Mouse (Mus musculus): ENCODE data around the gene Stx1b.
A peak's percentile ranks its signal among the peaks of the same experiment; 100 is the strongest.

The Stx1b gene

DNA sequence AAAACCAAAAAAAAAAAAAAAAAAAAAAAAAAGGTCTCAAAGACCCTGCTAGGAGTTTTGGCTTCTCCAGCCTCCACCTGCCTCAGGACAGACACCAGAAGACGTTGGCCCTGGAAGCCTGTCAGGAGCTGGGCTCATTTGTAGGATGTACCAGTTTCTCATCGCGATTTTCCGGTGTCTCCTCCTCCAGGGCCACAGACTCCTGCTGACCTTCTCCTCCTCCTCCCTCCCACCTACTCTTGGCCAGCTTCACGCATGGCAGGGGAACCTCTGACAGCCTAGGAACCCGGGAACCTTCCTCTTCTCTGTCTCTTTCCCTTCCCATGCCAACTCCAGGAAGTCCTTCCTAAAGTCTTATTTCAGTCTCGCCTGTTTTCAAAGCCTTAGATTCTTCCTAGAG lies 7.3 kb downstream of the Stx1b start:
- no peak for DNase-seq (ENCODE audit: low read depth, low spot score)

GRCm38 (mm10) chr7:127815954-127816821 lies 8.2 kb downstream of the Stx1b start:
- peak; percentile 41 for DNase-seq (ENCODE audit: low read depth, low spot score)

GRCm38 (mm10) chr7:127815116-127815665 lies 9.2 kb downstream of the Stx1b start:
- no peak for DNase-seq (ENCODE audit: low read depth, low spot score)

DNA sequence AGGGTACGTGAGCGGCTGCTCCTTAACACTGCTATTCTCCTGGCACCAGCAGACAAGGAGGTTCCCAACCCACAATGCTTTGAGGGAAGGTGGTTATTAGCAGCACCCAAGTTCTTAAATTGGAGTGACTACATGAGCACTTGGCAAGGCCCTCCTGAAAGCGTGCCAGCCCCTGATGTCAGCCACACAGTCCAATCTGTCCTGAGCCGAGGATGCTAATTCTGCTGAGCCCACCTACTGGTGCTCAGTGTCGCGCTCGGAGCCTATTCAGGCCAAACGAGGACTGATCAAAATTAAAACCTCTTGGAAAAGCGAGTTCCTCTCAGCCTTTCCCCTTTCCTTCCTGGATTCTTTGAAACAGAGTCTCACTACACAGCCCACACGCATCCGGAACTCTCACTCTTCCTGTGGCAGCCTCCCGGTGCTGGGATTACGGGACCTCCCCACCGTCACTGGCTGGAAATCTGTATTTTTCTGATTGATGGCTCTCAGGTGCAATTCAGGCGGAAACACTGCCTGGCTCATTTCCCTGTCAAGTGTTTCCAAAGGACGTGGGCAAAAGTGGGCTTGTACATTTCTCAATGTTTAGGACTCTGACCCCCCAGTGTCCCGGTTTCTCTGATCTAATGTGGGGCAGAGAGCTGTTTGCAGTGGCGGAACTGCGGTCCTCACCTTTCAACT lies 10.0 kb downstream of the Stx1b start:
- no peak for DNase-seq (ENCODE audit: low read depth, low spot score)

GRCm38 (mm10) chr7:127813821-127814220 lies 10.5 kb downstream of the Stx1b start:
- no peak for DNase-seq (ENCODE audit: low read depth, low spot score)

- no peak for DNase-seq (ENCODE audit: low read depth, low spot score)
These were observed 12.1 kb downstream of the Stx1b start for GRCm38 (mm10) chr7:127812292-127812691.

- no peak for DNase-seq (ENCODE audit: low read depth, low spot score)
These were observed 13.1 kb downstream of the Stx1b start for GRCm38 (mm10) chr7:127811240-127811639.

DNA sequence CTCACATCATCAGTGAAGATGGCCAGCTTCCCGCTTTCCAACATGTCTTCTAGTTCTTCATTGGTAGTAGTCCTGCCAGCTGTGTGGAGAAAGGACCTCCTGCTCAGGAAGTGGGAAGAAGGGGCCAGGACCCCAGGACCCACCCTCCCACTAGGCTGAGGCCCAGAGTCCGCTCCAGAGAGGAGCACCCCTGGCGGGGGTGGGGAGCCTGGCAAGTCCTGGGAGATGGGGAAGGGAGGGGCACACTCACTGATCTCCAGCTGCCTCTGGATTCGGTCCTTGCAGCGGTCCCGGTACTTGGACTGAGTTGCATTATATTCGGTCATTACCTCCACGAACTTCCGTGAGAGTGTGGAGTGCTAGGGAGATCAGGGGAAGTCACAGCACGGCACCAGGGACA lies 13.7 kb downstream of the Stx1b start:
- no peak for DNase-seq (ENCODE audit: low read depth, low spot score)

DNA sequence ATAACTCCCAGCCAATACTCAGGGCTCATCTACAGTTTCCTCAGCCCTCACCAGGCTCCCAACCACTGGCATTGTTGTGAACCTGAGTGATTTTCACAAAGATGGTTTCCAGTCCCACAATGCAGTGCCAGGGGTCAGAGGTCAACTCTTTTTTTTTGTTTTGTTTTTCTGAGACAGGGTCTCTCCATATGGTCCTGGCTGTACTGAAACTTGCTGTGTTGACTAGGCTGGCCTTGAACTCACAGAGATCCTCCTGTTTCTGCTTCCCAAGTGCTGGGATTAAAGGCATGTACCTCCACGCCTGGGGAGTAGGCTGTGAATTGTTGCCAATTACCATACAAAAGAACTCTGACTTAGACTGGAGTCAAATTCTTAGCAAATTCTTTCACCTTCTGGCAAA lies 14.5 kb downstream of the Stx1b start:
- no peak for DNase-seq (ENCODE audit: low read depth, low spot score)

DNA sequence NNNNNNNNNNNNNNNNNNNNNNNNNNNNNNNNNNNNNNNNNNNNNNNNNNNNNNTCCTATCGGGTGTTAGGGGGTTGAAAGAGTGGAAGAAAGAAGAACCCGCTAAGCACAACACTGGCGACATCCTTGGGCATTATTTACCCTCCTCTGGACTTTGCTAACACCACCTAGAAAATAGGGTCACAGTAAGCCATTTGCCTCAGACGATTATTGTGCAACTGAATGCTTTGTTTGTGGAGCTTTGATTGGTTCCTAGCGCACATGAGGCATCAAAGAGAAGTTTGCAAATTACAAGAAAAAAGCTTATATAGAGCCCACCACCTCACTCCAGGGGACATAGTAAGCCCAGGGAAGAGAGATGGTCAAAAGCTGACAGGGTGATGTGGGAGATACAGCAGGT lies 15.5 kb downstream of the Stx1b start:
- DNase-seq (ENCODE audit: low read depth, low spot score): no peak

DNA sequence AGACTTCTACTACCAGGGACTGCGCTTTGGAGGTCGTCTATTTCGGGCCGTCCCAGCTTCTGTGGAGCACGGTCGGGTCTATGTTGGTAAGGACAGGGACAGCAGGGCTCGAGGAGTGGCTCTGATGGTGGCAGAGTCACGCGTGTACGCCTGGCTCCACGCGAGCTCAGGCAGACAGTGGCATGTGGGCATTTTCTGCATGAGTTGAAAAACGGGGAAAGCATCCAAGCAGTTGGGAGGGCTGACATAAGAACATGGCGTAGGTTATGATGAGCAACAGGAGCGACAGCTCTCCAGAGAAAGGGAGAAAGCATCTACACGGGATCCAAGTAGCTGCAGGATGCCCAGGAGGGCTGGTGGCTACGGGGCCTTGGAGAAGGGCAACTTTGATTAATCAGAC lies 22.0 kb downstream of the Stx1b start:
- DNase-seq (ENCODE audit: low read depth, low spot score): no peak

DNA sequence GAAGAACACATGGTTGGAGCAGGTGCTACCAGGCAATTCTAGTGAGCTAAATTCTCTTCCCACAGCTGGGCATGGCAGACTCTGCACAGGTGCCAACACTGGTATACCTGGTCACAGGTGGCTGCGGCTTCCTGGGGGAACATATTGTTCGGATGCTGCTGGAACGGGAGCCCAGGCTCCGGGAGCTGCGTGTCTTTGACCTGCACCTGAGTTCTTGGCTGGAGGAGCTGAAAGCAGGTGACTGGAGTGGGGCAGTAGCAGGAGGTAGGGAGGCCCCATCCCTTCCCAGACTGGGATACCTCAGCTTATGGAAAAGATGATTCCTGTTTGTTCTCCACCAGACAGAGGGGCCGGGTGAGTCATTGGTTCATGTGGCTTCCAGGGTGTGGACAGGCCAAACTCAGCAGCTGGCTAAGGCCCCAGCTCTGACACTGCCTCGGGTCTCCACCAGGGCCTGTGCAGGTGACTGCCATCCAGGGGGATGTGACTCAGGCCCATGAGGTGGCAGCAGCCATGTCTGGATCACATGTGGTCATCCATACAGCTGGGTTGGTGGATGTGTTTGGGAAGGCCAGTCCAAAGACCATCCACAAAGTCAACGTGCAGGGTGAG lies 23.2 kb downstream of the Stx1b start:
- no peak for DNase-seq (ENCODE audit: low read depth, low spot score)

- DNase-seq (ENCODE audit: low read depth, low spot score): peak; percentile 84
These were observed 23.8 kb downstream of the Stx1b start, which contains the start of gene Hsd3b7 for GRCm38 (mm10) chr7:127800435-127801009. Hsd3b7 (plus strand) TSS chr7:127800604.

- no peak for DNase-seq (ENCODE audit: low read depth, low spot score)
These were observed 24.6 kb downstream of the Stx1b start for GRCm38 (mm10) chr7:127799738-127800137.

- DNase-seq (ENCODE audit: low read depth, low spot score): no peak
These were observed 25.1 kb downstream of the Stx1b start for GRCm38 (mm10) chr7:127799211-127799610.

DNA sequence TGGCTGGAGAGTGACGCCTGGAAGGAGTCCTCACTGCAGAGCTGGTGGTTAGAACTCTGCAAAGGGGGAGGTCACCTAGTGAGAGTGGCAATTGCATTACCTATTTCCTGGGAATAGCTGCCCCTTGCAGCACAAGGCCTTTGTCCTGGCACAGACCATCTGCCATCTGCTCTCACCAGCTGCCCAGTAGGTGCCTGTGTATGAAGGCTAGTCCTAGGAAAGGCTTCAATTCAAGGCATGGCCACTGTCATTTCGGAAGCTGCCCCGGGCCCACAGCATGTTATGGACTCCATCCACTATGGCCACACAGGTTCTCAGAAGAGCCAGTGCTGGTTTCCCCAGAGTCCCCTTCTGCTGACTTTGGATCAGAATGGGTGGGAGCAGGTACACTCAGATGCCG lies 25.8 kb downstream of the Stx1b start:
- DNase-seq (ENCODE audit: low read depth, low spot score): no peak

DNA sequence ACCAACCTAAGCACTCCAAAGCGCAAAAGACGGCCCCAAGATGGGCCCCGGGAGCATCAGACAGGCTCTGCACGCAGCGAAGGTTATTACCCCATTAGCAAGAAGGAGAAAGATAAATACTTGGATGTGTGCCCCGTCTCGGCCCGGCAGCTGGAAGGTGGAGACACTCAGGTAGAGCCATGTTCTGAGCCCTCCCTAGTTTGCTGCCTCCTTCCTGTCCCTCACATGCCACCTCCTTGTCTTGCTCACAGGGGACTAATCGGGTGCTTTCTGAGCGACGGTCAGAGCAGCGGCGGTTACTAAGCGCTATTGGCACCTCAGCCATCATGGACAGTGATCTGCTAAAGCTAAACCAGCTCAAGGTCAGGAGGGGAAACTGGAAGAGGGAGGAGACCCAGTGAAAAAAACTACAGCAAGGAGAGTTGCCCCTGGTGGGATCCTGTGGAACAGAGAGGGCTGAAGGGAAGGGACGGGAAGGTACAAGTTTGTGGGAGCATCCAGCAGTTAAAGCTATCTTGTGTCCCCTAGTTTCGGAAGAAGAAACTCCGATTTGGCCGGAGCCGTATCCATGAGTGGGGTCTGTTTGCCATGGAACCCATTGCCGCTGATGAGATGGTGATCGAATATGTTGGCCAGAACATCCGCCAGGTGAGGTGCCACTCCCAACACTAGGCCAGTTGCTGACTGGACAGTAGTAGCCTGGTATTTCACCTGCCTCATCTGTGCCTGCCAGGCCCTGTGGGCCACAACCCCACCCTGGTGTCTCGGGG lies 27.1 kb downstream of the Stx1b start:
- DNase-seq (ENCODE audit: low read depth, low spot score): no peak

DNA sequence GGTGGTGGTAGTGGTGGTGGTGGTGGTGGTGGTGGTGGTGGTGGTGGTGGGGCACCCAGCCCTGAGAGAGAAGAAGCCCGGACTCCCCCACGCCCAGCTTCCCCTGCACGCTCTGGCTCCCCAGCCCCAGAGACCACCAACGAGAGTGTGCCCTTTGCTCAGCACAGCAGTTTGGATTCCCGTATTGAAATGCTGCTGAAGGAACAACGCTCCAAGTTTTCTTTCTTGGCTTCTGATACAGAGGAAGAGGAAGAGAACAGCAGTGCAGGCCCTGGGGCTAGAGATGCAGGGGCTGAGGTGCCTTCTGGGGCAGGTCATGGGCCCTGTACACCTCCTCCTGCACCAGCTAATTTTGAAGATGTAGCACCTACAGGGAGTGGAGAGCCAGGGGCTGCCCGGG lies 39.0 kb downstream of the Stx1b start, which contains the start of gene Gm49388:
TSS of gene Gm49388 (plus strand) at position 301 of the 400 bp plus-strand sequence.
- no peak for DNase-seq (ENCODE audit: low read depth, low spot score)

DNA sequence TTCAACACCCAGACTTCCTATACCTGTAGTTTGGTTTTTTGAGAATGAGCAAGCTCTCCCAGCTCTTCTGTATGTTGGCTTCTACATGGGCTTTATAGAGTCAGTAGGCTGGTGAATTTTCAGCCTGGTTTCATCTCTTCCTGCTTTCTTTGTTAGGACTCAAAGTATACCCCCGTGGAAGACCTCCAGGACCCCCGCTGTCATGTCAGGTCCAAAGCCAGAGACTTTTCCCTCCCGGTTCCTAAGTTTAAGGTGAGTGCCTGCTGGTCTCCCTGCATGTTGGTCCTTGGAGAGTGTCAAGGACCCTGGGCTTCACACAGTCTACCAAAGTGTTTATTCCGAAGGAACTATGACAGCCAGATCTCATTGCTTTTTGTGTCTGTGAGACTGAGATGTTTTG lies 46.0 kb downstream of the Stx1b start:
- no peak for DNase-seq (ENCODE audit: low read depth, low spot score)

- no peak for DNase-seq (ENCODE audit: low read depth, low spot score)
These were observed 46.7 kb downstream of the Stx1b start for GRCm38 (mm10) chr7:127777474-127778266.
